Mouse (Mus musculus) embryo, embryonic 10.5 days (tissue): ENCODE measurements around the gene Myh7b.
A peak's percentile ranks its signal among the peaks of the same experiment; 100 is the strongest.
"Not testable (repeated sequence)": the region's sequence is repeated elsewhere in the genome, so short reads cannot be mapped to it uniquely, and the experiment has no call there.

Experiments used
- DNase-seq: peaks from one replicate; pipeline ENCODE4 v3.0.0-alpha.2; 2015; ENCODE audit warnings: low spot score

The Myh7b gene

GRCm38 (mm10) chr2:155604560-155605235 is 6.3 kb upstream of the Myh7b start:
- no peak for DNase-seq

- not testable (repeated sequence) for DNase-seq
Observed at GRCm38 (mm10) chr2:155605236-155605589, 5.8 kb upstream of the Myh7b start.

GRCm38 (mm10) chr2:155606360-155606759 is 4.7 kb upstream of the Myh7b start:
- DNase-seq, result no peak

- no peak for DNase-seq
Observed at GRCm38 (mm10) chr2:155611834-155612550, 980 bp downstream of the Myh7b start.

GRCm38 (mm10) chr2:155613326-155613755 is 2.3 kb downstream of the Myh7b start:
- DNase-seq, result peak; percentile 78

GRCm38 (mm10) chr2:155613953-155614352 is 2.9 kb downstream of the Myh7b start:
- no peak for DNase-seq

- no peak for DNase-seq
Observed at GRCm38 (mm10) chr2:155616971-155617370, 6.0 kb downstream of the Myh7b start.

- peak; percentile 87 for DNase-seq
Observed at GRCm38 (mm10) chr2:155619817-155620216, 8.8 kb downstream of the Myh7b start.

GRCm38 (mm10) chr2:155622606-155623005 is 11.6 kb downstream of the Myh7b start:
- DNase-seq, result no peak

- DNase-seq, result no peak
Observed at GRCm38 (mm10) chr2:155623996-155624395, 13.0 kb downstream of the Myh7b start.

GRCm38 (mm10) chr2:155624730-155625129 is 13.7 kb downstream of the Myh7b start:
- DNase-seq, result peak; percentile 80

GRCm38 (mm10) chr2:155626277-155626676 is 15.3 kb downstream of the Myh7b start:
- no peak for DNase-seq

GRCm38 (mm10) chr2:155627030-155627738 is 16.2 kb downstream of the Myh7b start:
- peak; percentile 83 for DNase-seq

GRCm38 (mm10) chr2:155628112-155628511 is 17.1 kb downstream of the Myh7b start:
- no peak for DNase-seq

- DNase-seq, result no peak
Observed at GRCm38 (mm10) chr2:155628519-155628918, 17.5 kb downstream of the Myh7b start.

GRCm38 (mm10) chr2:155629231-155629661 is 18.2 kb downstream of the Myh7b start:
- DNase-seq, result peak; percentile 54

- peak; percentile 29 for DNase-seq
Observed at GRCm38 (mm10) chr2:155630153-155630552, 19.1 kb downstream of the Myh7b start.

GRCm38 (mm10) chr2:155630590-155631416 is 19.8 kb downstream of the Myh7b start:
- peak; percentile 23 for DNase-seq

GRCm38 (mm10) chr2:155632138-155632936 is 21.3 kb downstream of the Myh7b start:
- no peak for DNase-seq

- DNase-seq, result no peak
Observed at GRCm38 (mm10) chr2:155633121-155633520, 22.1 kb downstream of the Myh7b start.

GRCm38 (mm10) chr2:155633731-155634130 is 22.7 kb downstream of the Myh7b start:
- DNase-seq, result no peak
